Mouse (Mus musculus): ENCODE results near the gene Ahsa1.

DNA sequence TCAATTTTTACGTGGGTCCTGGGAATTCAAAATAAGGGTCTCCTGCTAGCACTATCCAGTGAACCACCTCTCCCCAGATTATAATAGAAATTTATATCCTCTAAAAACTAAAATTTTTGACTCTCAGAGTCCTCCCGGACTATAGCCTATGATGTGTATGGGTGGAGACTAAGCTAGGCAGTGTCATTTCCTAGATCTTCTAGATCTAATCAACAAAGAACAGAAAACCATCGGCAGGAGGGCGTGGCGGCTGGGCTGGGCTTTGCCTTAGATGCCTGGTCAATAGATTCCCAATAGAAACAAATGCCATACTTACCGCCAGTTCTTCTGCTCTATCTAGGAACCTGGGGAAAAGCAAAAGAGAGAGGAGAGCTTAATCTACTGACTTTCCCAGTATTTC lies 16.1 kb upstream of the Ahsa1 start:
- TF ChIP-seq CTCF (IDR thresholded peaks at IDR 0.05; ENCODE audit: insufficient read depth, low read length), result no peak
- TF ChIP-seq POLR2A (IDR thresholded peaks at IDR 0.05; ENCODE audit: borderline replicate concordance, extremely low read depth, low read depth, low read length), result no peak
